In genomic region chr14:118089215-118089805, GRCm38 (mm10) we compare ENCODE assay signal across 8 mouse cellular contexts. TPM values are rescaled to one million over a fixed set of nuclear protein-coding genes. Genes with fewer than 3 reads are reported as not detected.
A peak's percentile ranks its signal among the peaks of the same experiment; 100 is the strongest.
DNase-seq lines count a peak whose midpoint lies in the region; ATAC-seq and TF ChIP-seq lines count a peak whose summit lies in the region.

No protein-coding gene starts in this region.

- peaks cover 41% of the 10 kb centered on the region for H3K4me1 ChIP-seq in forebrain, embryonic 10.5 days
- no peaks in the 10 kb centered on the region for H3K4me1 ChIP-seq in heart, embryonic 15.5 days (replicated peaks)
- peaks cover 5 to 6% of the 10 kb centered on the region in 2 experiments; a peak in 3 of 4 replicates for H3K4me1 ChIP-seq in liver, embryonic 14.5 days (replicated peaks; ENCODE audit: control insufficient read depth in 2 of 2, insufficient read depth in 2 of 2, low read length in 1 of 2)
- peaks cover 4% of the 10 kb centered on the region; the same call in 1 of the 2 replicates for H3K4me1 ChIP-seq in neural tube, embryonic 11.5 days (ENCODE audit: control insufficient read depth, insufficient read depth, low read length)
- H3K4me1 ChIP-seq in stomach, postnatal 0 days (replicated peaks; ENCODE audit: control insufficient read depth, insufficient read depth): no peaks in the 10 kb centered on the region

- peak overlapping the region; percentile 83 for H3K27ac ChIP-seq in forebrain, embryonic 10.5 days
- peak overlapping the region; percentile 79 for H3K27ac ChIP-seq in heart, embryonic 15.5 days
- H3K27ac ChIP-seq in liver, embryonic 14.5 days: no peak overlapping the region
- no peak overlapping the region for H3K27ac ChIP-seq in neural tube, embryonic 11.5 days (ENCODE audit: low read depth, low read length)
- H3K27ac ChIP-seq in stomach, postnatal 0 days (replicated peaks): peak overlapping the region; percentile 91

- DNase-seq in c-Kit-negative CD71-positive TER-119-positive erythroid progenitor cells, embryonic 14.5 days (ENCODE audit: low read depth, low spot score): peak; percentile 44
- DNase-seq in forebrain, embryonic 10.5 days (ENCODE audit: extremely low spot score, low spot score): peak; percentile 88
- DNase-seq in kidney, postnatal 25 days: peak; percentile 93 to 95
- peak; percentile 66 to 68 (median 66) for DNase-seq in liver, embryonic 14.5 days (ENCODE audit: low read depth in 3 of 3, low spot score in 3 of 3)
- DNase-seq in neural tube, embryonic 11.5 days (ENCODE audit: low spot score): peak; percentile 94
- peak; percentile 92 for DNase-seq in stomach, postnatal 0 days (ENCODE audit: low spot score)

- no peak for TF ChIP-seq EP300 in liver, embryonic 14.5 days (IDR thresholded peaks at IDR 0.05; ENCODE audit: low read depth)
- no peak for TF ChIP-seq EP300 in stomach, postnatal 0 days (optimal IDR thresholded peaks at IDR 0.05)

- peak overlapping the region; percentile 76 for H3K4me3 ChIP-seq in forebrain, embryonic 10.5 days
- H3K4me3 ChIP-seq in heart, embryonic 15.5 days: peak overlapping the region; percentile 72
- peak overlapping the region; percentile 67 to 93 for H3K4me3 ChIP-seq in liver, embryonic 14.5 days (ENCODE audit: insufficient read depth in 1 of 2, low read depth in 2 of 2, low read length in 2 of 2)
- peak overlapping the region; percentile 49 for H3K4me3 ChIP-seq in neural tube, embryonic 11.5 days (ENCODE audit: low read depth, low read length)
- H3K4me3 ChIP-seq in stomach, postnatal 0 days (ENCODE audit: low read depth, low read length): peak overlapping the region; percentile 77

- H3K9ac ChIP-seq in heart, embryonic 15.5 days: peak overlapping the region; percentile 71
- peak overlapping the region; percentile 38 for H3K9ac ChIP-seq in liver, embryonic 14.5 days (replicated peaks)
- H3K9ac ChIP-seq in neural tube, embryonic 11.5 days (ENCODE audit: low read length): peak overlapping the region; percentile 33
- peak overlapping the region; percentile 67 for H3K9ac ChIP-seq in stomach, postnatal 0 days (ENCODE audit: low read length)

- under 1% methylated on average over 44 of the region's 44 CpGs for WGBS in forebrain, embryonic 10.5 days
- under 1% methylated on average over 44 of the region's 44 CpGs for WGBS in heart, embryonic 15.5 days
- under 1% methylated on average over 44 of the region's 44 CpGs for WGBS in liver, embryonic 14.5 days (ENCODE audit: insufficient replicate concordance)
- under 1% methylated on average over 44 of the region's 44 CpGs for WGBS in neural tube, embryonic 11.5 days
- WGBS in stomach, postnatal 0 days: under 1% methylated on average over 44 of the region's 44 CpGs

- peak overlapping the region; percentile 80 for H3K4me2 ChIP-seq in heart, embryonic 15.5 days
- H3K4me2 ChIP-seq in liver, embryonic 14.5 days (ENCODE audit: low read depth): peak overlapping the region; percentile 73
- peak overlapping the region; percentile 53 for H3K4me2 ChIP-seq in neural tube, embryonic 11.5 days (ENCODE audit: low read depth)
- H3K4me2 ChIP-seq in stomach, postnatal 0 days (replicated peaks; ENCODE audit: low read depth): peak overlapping the region; percentile 77

- no peaks in the 10 kb centered on the region for H3K9me3 ChIP-seq in forebrain, embryonic 10.5 days
- H3K9me3 ChIP-seq in heart, embryonic 15.5 days (replicated peaks): no peaks in the 10 kb centered on the region
- H3K9me3 ChIP-seq in liver, embryonic 14.5 days (ENCODE audit: control insufficient read depth, low read length): no peaks in the 10 kb centered on the region
- no peaks in the 10 kb centered on the region for H3K9me3 ChIP-seq in neural tube, embryonic 11.5 days (ENCODE audit: control insufficient read depth, low read length)
- H3K9me3 ChIP-seq in stomach, postnatal 0 days (ENCODE audit: control insufficient read depth, low read length): no peaks in the 10 kb centered on the region

- peak; percentile 79 for ATAC-seq in CD4-positive, CD25-positive, alpha-beta regulatory T cell, adult 4 months
- peak; percentile 74 for ATAC-seq in heart, embryonic 15.5 days (replicated peaks; ENCODE audit: insufficient number of reproducible peaks, insufficient read depth, low FRiP score, low read depth)
- peak; percentile 84 for ATAC-seq in liver, embryonic 14.5 days (ENCODE audit: insufficient read depth)
- ATAC-seq in neural tube, embryonic 11.5 days (ENCODE audit: insufficient read depth, low FRiP score, low TSS enrichment): peak; percentile 81
- peak; percentile 88 for ATAC-seq in stomach, postnatal 0 days (ENCODE audit: low FRiP score, low TSS enrichment)

- TF ChIP-seq CTCF in liver, embryonic 14.5 days (IDR thresholded peaks at IDR 0.05; ENCODE audit: low read depth): peak; percentile 3; the same call in 1 of the 2 replicates
- TF ChIP-seq CTCF in stomach, postnatal 0 days (IDR thresholded peaks at IDR 0.05; ENCODE audit: low read depth): no peak

- peaks cover 64% of the 10 kb centered on the region for H3K27me3 ChIP-seq in forebrain, embryonic 10.5 days (ENCODE audit: poor library complexity, severe bottlenecking)
- H3K27me3 ChIP-seq in heart, embryonic 15.5 days: no peaks in the 10 kb centered on the region
- H3K27me3 ChIP-seq in liver, embryonic 14.5 days (ENCODE audit: control insufficient read depth, insufficient read depth, low read length): no peaks in the 10 kb centered on the region
- H3K27me3 ChIP-seq in neural tube, embryonic 11.5 days (ENCODE audit: control insufficient read depth, insufficient read depth, low read length): no peaks in the 10 kb centered on the region
- no peaks in the 10 kb centered on the region for H3K27me3 ChIP-seq in stomach, postnatal 0 days (ENCODE audit: control insufficient read depth, insufficient read depth, low read length)

- no peaks in the 10 kb centered on the region for H3K36me3 ChIP-seq in forebrain, embryonic 10.5 days (replicated peaks)
- H3K36me3 ChIP-seq in heart, embryonic 15.5 days: no peaks in the 10 kb centered on the region
- H3K36me3 ChIP-seq in liver, embryonic 14.5 days (replicated peaks; ENCODE audit: control insufficient read depth, insufficient read depth, low read depth): no peaks in the 10 kb centered on the region
- H3K36me3 ChIP-seq in neural tube, embryonic 11.5 days (ENCODE audit: control insufficient read depth, insufficient read depth, low read length): no peaks in the 10 kb centered on the region
- H3K36me3 ChIP-seq in stomach, postnatal 0 days (ENCODE audit: control insufficient read depth, insufficient read depth, low read length): no peaks in the 10 kb centered on the region

RNA-seq across cellular contexts. Expression of gene Dct, which starts 37.3 kb away (rescaled TPM):
- under 1 TPM in 1 of 2 experiments, not detected in 1; 0.36 TPM for polyA plus RNA-seq in CD4-positive, CD25-positive, alpha-beta regulatory T cell, adult 4 months (2017; shearing (Covaris generic))
- polyA plus RNA-seq in forebrain, embryonic 10.5 days (2016; fragmentation: Nextera tagmentation; extraction: Ambion mirVana): 7.4 and 10.6 TPM in 2 replicates
- polyA plus RNA-seq in heart, embryonic 15.5 days (2015; fragmentation: Nextera tagmentation; extraction: Ambion mirVana): 2.4 and 3.6 TPM in 2 replicates
- polyA plus RNA-seq in liver, embryonic 14.5 days (2012; rRNA removed): 0.03 and 0.04 TPM in 2 replicates
- polyA plus RNA-seq in liver, embryonic 14.5 days (2014; fragmentation: Nextera tagmentation; extraction: Ambion mirVana): 0.11 and 0.33 TPM in 2 replicates
- polyA plus RNA-seq in neural tube, embryonic 11.5 days (2014; fragmentation: Nextera tagmentation; extraction: Ambion mirVana): 2.1 and 2.6 TPM in 2 replicates
- polyA plus RNA-seq in stomach, postnatal 0 days (2015; fragmentation: Nextera tagmentation; extraction: Ambion mirVana): 0.27 and 0.41 TPM in 2 replicates

RNA-seq across cellular contexts. Expression of gene Tgds, which starts 43.2 kb away (rescaled TPM):
- polyA plus RNA-seq in CD4-positive, CD25-positive, alpha-beta regulatory T cell, adult 4 months (2017; shearing (Covaris generic)): 10 to 100 TPM; 29.4 to 37.5 TPM
- 28.4 and 30.6 TPM in 2 replicates for polyA plus RNA-seq in forebrain, embryonic 10.5 days (2016; fragmentation: Nextera tagmentation; extraction: Ambion mirVana)
- 25.7 and 25.8 TPM in 2 replicates for polyA plus RNA-seq in heart, embryonic 15.5 days (2015; fragmentation: Nextera tagmentation; extraction: Ambion mirVana)
- 7.3 and 9.9 TPM in 2 replicates for polyA plus RNA-seq in liver, embryonic 14.5 days (2012; rRNA removed)
- 14.2 and 15.8 TPM in 2 replicates for polyA plus RNA-seq in liver, embryonic 14.5 days (2014; fragmentation: Nextera tagmentation; extraction: Ambion mirVana)
- polyA plus RNA-seq in neural tube, embryonic 11.5 days (2014; fragmentation: Nextera tagmentation; extraction: Ambion mirVana): 30.9 and 31.2 TPM in 2 replicates
- 19.6 and 21.5 TPM in 2 replicates for polyA plus RNA-seq in stomach, postnatal 0 days (2015; fragmentation: Nextera tagmentation; extraction: Ambion mirVana)

RNA-seq across cellular contexts. Expression of gene Gpr180, which starts 47.6 kb away (rescaled TPM):
- polyA plus RNA-seq in CD4-positive, CD25-positive, alpha-beta regulatory T cell, adult 4 months (2017; shearing (Covaris generic)): 1 to 10 TPM; 5.2 to 5.8 TPM
- polyA plus RNA-seq in forebrain, embryonic 10.5 days (2016; fragmentation: Nextera tagmentation; extraction: Ambion mirVana): 36.8 and 37.7 TPM in 2 replicates
- 35.8 and 43.7 TPM in 2 replicates for polyA plus RNA-seq in heart, embryonic 15.5 days (2015; fragmentation: Nextera tagmentation; extraction: Ambion mirVana)
- 5.8 and 6.1 TPM in 2 replicates for polyA plus RNA-seq in liver, embryonic 14.5 days (2012; rRNA removed)
- 9.6 and 9.9 TPM in 2 replicates for polyA plus RNA-seq in liver, embryonic 14.5 days (2014; fragmentation: Nextera tagmentation; extraction: Ambion mirVana)
- 36.6 and 42.0 TPM in 2 replicates for polyA plus RNA-seq in neural tube, embryonic 11.5 days (2014; fragmentation: Nextera tagmentation; extraction: Ambion mirVana)
- polyA plus RNA-seq in stomach, postnatal 0 days (2015; fragmentation: Nextera tagmentation; extraction: Ambion mirVana): 38.9 and 40.3 TPM in 2 replicates

Comparison
In these comparisons a context has a peak if more than half of its experiments do, and no peak if none do; other contexts are left out.
1. DNase-seq: peak in every context shown above with its lines; median percentile 94 in kidney, postnatal 25 days; 94 in neural tube, embryonic 11.5 days; 92 in stomach, postnatal 0 days; 88 in forebrain, embryonic 10.5 days; 66 in liver, embryonic 14.5 days; 44 in c-Kit-negative CD71-positive TER-119-positive erythroid progenitor cells, embryonic 14.5 days.
2. H3K27ac ChIP-seq: peak in forebrain, embryonic 10.5 days (single experiment), heart, embryonic 15.5 days (single experiment) and stomach, postnatal 0 days (single experiment); none in liver, embryonic 14.5 days (single experiment) and neural tube, embryonic 11.5 days (single experiment).
3. Peak in every context shown above with its lines, with median percentiles within 50 percentile points of each other: ATAC-seq, H3K4me3 ChIP-seq, H3K4me2 ChIP-seq and H3K9ac ChIP-seq.